Comparison of ENCODE assay signal across 20 mouse cellular contexts in genomic region chr14:79120681-79121080, GRCm38 (mm10).
DNase-seq lines count a peak whose midpoint lies in the region; TF ChIP-seq lines count a peak whose summit lies in the region.
"Had no signal": no experiment of that assay in that cellular context is flagged by ENCODE, and none has a peak within 500 bp of the region (broad histone marks: within the 10 kb centered on the region; RNA-seq: fewer than 3 reads in every experiment).

No protein-coding gene starts in this region.

- no peak overlapping the region for H3K9ac ChIP-seq in CH12.LX (ENCODE audit: insufficient read depth, low read depth)
- H3K9ac ChIP-seq: embryonic facial prominence, embryonic 12.5 days; forebrain, embryonic 13.5 days; forebrain, embryonic 15.5 days; forebrain, postnatal 0 days had no signal

- TF ChIP-seq POLR2A in CH12.LX (IDR thresholded peaks at IDR 0.05; ENCODE audit: low read depth, low read length): no peak

- in situ Hi-C loops in CH12.LX (cut with MboI; ENCODE audit: low pct_ligation_motif_present, low pct_unique_long_range_greater_than_20kb, low sequenced_read_pairs): loop anchor here (10.0 kb wide), 1 partner anchor 184 kb away; the partner anchor contains the start of gene Rgcc

- no peaks in the 10 kb centered on the region for H3K27me3 ChIP-seq in CH12.LX (replicated peaks)
- H3K27me3 ChIP-seq: embryonic facial prominence, embryonic 12.5 days; forebrain, embryonic 13.5 days; forebrain, embryonic 15.5 days; Patski had no signal

- no peak overlapping the region for H3K4me3 ChIP-seq in CH12.LX (replicated peaks in 1 of 3; ENCODE audit: low read depth in 2 of 3, low read length in 2 of 3, poor library complexity in 1 of 3)
- H3K4me3 ChIP-seq: embryonic facial prominence, embryonic 10.5 days; embryonic facial prominence, embryonic 12.5 days; forebrain, embryonic 13.5 days; forebrain, embryonic 15.5 days had no signal

- TF ChIP-seq RAD21 in CH12.LX (IDR thresholded peaks at IDR 0.05; ENCODE audit: low read depth, low read length): no peak

- DNase-seq in adrenal gland, adult (ENCODE audit: inconsistent age in 2 of 2, low spot score in 1 of 2): peak; percentile 60 to 85
- DNase-seq in adrenal gland, adult 18-20 months (ENCODE audit: low spot score in 2 of 2): no peak
- DNase-seq in adrenal gland, adult 8-10 months: peak; percentile 42
- no peak for DNase-seq in adrenal gland, postnatal 25 days
- DNase-seq in CH12.LX (ENCODE audit: extremely low read depth): peak; percentile 27
- DNase-seq in adrenal gland, postnatal 14 days: peak; percentile 50
- DNase-seq in cerebellum, postnatal 25 days: no peak
- no peak for DNase-seq in kidney, adult 8-10 months
- DNase-seq: B cell, adult 2 months; cerebellum, adult 11 months; cerebellum, adult 18-20 months; cerebellum, adult 8-10 months; cerebellum, adult 9-11 months; cerebellum, postnatal 14 days; forebrain, postnatal 0 days had no signal

- no peak for TF ChIP-seq CTCF in CH12.LX (conservative IDR thresholded peaks at IDR 0.05 in 1 of 2, IDR thresholded peaks at IDR 0.05 in 1 of 2; ENCODE audit: low read depth in 2 of 2, low read length in 2 of 2)

- H3K4me1 ChIP-seq in CH12.LX (ENCODE audit: control insufficient read depth in 1 of 2, insufficient read depth in 2 of 2): peaks cover 9 to 31% of the 10 kb centered on the region in 2 experiments
- H3K4me1 ChIP-seq: embryonic facial prominence, embryonic 10.5 days; embryonic facial prominence, embryonic 12.5 days; forebrain, embryonic 15.5 days had no signal

- dilution Hi-C loops in CH12.LX (cut with MboI; ENCODE audit: extremely low pct_ligation_motif_present, extremely low pct_unique_long_range_greater_than_20kb, low sequenced_read_pairs): no loop called here

- no peak overlapping the region for H3K4me2 ChIP-seq in CH12.LX (ENCODE audit: insufficient read depth, low read depth, poor library complexity, severe bottlenecking)
- H3K4me2 ChIP-seq: embryonic facial prominence, embryonic 12.5 days; forebrain, embryonic 13.5 days; forebrain, embryonic 15.5 days had no signal

- H3K36me3 ChIP-seq in CH12.LX (replicated peaks in 1 of 2; ENCODE audit: control insufficient read depth in 1 of 2, insufficient read depth in 1 of 2, low read length in 1 of 2): peaks cover 0 to 15% of the 10 kb centered on the region in 2 experiments
- H3K36me3 ChIP-seq: embryonic facial prominence, embryonic 10.5 days; embryonic facial prominence, embryonic 12.5 days; forebrain, embryonic 15.5 days had no signal

- no peaks in the 10 kb centered on the region for H3K79me2 ChIP-seq in CH12.LX (replicated peaks; ENCODE audit: control insufficient read depth, extremely low read depth, insufficient read depth, poor library complexity, severe bottlenecking)

- no peak for TF ChIP-seq EP300 in CH12.LX (IDR thresholded peaks at IDR 0.05; ENCODE audit: low read length)

- no peaks in the 10 kb centered on the region for H3K9me3 ChIP-seq in CH12.LX (replicated peaks; ENCODE audit: low read length)
- H3K9me3 ChIP-seq: embryonic facial prominence, embryonic 10.5 days; embryonic facial prominence, embryonic 12.5 days; forebrain, embryonic 13.5 days; forebrain, embryonic 15.5 days had no signal

- no peak overlapping the region for H3K27ac ChIP-seq in CH12.LX (ENCODE audit: insufficient read depth, low read depth)
- H3K27ac ChIP-seq: embryonic facial prominence, embryonic 10.5 days; embryonic facial prominence, embryonic 12.5 days; forebrain, embryonic 13.5 days; forebrain, embryonic 15.5 days had no signal

TF ChIP-seq in CH12.LX, 34 proteins besides CTCF, POLR2A, EP300 and RAD21:
- TF ChIP-seq TBP (conservative IDR thresholded peaks at IDR 0.05; ENCODE audit: low read depth, low read length) (no peak), MAZ (IDR thresholded peaks at IDR 0.05; ENCODE audit: low read depth, low read length) (no peak), SIN3A (IDR thresholded peaks at IDR 0.05; ENCODE audit: low read length) (no peak), ZC3H11A (IDR thresholded peaks at IDR 0.05; ENCODE audit: low read depth, low read length) (no peak), MAX (IDR thresholded peaks at IDR 0.05; ENCODE audit: low read length) (no peak), HCFC1 (IDR thresholded peaks at IDR 0.05; ENCODE audit: low read depth, low read length) (no peak)

Comparison
In these comparisons a context has a peak if more than half of its experiments do, and no peak if none do; other contexts are left out.
1. DNase-seq: peak in adrenal gland, adult (2 of 2), adrenal gland, adult 8-10 months (single experiment), CH12.LX (single experiment) and adrenal gland, postnatal 14 days (single experiment); none in adrenal gland, adult 18-20 months (0 of 2), adrenal gland, postnatal 25 days (single experiment), cerebellum, postnatal 25 days (0 of 2) and kidney, adult 8-10 months (0 of 2).